Mouse (Mus musculus) kidney, adult 11 months (tissue): ENCODE results near the gene Aldh9a1.

Experiments used
- DNase-seq: peaks from one replicate; pipeline ENCODE4 v3.0.0; 2022

Aldh9a1 gene

DNA sequence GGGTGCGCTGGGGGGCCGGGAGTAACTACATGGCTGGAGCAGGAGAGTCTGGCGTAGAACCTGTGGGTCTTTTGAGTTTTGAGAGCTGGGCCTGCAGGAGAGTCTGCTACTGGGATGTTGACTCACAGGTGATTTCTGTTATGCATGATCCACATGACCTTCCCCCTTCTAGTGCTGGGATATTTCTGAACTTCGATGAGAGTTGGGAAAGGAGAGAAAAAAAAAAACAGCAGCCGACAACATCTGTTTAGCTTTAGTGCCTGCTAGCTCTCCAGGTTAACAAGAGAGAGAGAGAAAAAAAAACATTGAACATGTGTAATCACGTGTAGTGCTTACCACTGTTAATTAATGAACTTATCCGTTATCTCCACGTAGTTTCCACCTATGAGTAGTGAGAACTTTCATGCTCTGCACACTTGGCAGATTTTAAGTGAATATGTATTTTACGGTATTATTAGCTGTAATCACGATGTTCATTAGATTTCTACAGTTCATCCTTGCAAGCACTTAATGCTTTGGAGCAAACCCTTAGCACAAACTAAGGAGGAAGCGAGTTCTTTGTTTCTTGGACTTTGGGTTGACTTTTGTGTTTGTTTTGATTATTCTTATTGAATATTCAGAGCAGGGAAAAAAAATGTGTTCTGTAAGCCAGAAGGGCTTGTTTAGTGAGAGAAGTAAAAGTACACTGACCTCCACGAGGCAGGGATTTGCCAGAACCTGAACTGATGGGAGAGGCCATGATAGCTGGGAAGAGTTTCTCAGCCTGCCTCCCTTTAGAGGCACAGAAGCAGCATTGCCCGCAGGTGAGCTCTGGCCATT is 1.0 kb downstream of the Aldh9a1 start:
- DNase-seq = no peak

DNA sequence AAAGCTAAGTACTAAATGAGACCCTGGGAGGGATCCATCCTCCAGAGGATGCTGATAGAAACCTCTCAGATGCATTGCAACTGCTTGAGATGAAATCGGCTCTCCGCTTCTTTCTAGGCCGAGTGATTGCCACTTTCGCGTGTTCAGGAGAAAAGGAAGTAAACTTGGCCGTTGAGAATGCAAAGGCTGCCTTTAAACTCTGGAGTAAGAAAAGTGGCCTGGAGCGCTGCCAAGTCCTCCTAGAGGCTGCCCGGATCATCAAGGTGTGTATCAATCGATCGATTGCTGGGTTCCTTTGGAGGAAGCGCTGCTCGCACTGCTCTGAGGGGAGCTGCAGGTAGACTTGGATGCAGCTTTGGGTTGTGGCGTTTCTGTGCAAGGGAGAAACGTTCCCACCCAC is 2.6 kb downstream of the Aldh9a1 start:
- no peak for DNase-seq

DNA sequence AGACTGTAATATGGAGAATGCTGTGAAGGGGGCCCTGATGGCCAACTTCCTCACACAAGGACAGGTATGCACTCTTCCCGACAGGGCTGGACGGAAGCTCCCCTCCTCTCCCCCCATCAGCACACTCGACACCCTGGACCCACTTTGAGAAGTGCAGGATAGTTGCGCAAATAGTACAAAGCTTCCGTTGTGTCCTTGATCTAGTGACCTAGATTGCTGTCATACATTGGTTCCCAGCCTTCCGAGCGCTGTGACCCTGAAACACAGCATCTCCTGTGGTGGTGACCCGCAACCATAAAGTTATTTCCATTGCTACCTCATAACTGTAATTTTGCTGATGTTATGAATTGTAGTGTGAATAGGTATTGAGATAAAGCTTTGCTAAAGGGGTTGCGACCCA is 7.6 kb downstream of the Aldh9a1 start:
- no peak for DNase-seq

DNA sequence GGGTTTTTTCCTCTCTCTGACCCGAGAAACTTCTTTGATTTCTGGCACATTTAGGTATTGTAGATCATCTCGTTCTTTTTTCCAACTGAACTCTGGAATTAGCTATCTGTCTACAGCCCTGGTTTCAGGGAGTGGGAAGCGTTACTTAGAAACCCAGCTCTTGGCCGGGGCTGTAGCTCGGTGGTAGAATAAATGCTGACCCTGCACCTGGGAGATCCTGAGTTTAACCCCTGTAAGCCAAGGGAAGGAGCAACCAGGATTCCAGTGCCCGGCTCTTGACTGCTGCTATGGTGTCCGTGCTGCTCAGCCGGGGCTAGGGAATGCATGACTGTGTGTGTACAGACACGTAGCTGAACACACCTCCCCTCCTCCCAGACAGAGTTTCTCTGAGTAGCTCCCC is 8.9 kb downstream of the Aldh9a1 start:
- peak; percentile 80 for DNase-seq

DNA sequence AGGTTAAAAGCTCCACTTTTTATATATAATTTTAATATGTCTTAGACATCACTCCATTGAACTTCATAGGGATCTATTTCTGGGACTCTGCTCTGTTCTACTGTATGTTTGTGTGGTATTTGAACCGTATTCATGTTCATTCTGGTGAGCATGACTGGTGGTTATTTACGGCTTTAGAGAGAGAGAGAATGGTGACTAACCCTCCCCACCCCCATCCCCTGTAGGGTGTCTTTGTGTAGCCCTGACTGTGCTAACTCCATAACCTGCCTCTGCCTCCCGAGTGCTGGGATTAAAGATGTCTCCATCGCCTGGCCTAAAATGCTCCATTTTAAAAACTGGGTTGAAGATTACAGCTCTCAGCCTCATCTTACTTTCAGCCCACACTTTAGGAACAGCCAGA is 10.5 kb downstream of the Aldh9a1 start:
- DNase-seq = no peak

DNA sequence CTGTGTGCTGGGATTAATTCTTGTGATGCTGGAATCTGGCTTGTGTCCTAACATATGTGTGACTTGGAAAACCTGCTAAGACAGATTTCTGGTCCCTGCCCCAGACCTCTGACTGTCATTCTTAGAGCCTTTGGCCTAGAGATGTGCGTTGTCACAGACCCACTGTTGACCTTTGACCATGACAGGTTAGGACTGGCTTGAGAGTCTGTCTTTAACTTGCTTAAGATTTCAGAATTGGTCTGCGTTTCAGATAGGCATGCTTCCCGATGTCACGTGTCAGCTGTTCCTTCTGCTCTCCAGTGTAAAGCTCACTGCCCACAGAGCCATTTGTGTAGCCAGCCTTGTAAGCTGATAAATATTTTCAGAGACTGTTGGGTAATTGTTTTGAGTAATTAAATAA is 13.0 kb downstream of the Aldh9a1 start:
- DNase-seq = peak; percentile 69

DNA sequence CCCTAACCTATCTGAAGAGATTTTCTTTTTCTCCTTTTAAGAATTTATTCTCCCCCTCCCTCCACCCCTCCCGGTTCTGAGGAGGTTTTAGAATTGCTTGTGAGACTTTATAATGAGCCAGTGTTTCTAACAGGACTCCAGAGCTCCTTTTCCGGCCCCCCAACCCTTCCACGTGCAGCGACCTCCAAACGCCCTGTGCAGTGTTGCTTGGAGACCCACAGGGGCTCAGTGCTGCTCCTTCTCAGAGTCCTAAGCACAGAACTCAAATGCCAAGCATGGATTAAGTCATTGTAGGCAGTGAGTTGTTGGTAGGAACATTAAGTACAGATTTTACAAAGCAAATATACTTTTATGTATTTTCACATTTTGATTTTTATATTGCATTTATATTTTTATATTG is 13.5 kb downstream of the Aldh9a1 start:
- DNase-seq = no peak

DNA sequence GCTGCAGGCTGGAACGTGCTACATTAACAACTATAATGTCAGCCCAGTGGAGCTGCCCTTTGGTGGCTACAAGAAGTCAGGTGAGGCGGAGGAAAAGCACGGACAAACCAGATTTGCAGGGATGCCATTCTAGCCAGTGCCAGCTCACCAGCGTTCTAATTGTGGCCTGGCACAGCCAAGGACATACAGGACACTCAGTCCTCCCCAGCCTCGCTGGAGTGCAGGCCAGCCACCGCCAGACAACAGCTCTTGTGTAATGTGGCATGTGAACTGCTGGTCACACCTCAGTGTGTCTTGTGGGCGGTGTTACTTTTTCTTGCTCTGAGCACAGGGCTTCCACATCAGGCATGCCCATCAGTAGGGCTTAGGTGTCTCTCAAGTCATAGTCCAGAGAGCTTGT is 16.0 kb downstream of the Aldh9a1 start:
- peak; percentile 91 for DNase-seq

DNA sequence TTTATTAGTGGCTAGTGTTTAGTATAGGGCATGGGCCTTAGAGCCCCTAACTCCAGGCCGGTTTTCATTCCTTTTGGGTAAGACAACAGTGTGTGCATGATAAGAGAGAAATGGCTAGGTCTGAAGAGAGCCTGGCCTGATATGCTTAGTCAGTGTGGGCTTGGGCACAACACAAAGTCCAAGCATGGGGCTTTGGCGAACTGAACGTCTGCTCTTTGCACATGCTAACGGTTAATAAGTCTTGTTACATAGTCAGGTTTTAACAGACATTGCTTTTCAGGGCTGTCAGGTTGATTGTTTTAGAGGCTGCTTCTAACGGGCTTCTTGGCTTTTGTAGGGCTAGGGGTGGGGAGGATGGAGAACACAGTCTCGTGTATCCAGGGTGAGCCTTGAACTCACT is 16.8 kb downstream of the Aldh9a1 start:
- DNase-seq = peak; percentile 68

DNA sequence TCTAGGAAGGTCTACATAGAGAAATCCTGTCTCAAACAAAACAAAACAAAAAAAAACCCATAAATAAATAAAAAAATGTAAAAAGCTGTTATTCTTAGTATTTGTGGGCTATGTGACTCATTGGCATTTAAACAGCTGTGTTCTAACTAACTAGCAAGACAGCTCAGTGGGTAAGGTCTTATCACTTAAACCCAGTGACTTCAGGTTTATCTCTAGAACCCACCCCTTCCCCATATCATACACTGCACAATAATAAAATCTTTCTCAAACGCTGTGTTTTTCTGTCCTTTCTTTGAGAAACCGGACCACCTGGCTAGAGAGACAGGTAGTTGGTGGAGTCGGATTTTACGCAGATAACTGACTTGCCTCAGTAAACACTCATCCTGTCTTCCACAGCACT is 18.2 kb downstream of the Aldh9a1 start:
- no peak for DNase-seq

DNA sequence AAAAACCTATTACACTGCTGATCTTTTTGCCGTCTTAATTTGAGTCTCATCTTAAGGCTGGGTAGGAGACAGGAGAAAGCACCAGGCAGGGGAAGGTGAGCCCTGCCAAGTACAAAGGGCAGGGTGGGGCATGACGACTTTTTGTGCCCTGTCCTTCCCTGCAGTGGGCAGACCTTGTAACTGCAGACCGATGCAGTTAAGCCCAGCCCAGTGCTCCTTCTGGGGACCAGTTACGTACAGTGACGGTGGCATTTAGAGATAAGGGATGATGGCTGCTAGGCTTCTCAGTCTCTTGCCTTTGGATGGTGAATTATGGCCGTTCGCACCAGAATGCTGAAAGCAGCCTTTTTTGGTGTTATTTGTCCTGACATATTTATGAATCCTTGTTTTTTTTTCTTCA is 18.7 kb downstream of the Aldh9a1 start:
- no peak for DNase-seq

DNA sequence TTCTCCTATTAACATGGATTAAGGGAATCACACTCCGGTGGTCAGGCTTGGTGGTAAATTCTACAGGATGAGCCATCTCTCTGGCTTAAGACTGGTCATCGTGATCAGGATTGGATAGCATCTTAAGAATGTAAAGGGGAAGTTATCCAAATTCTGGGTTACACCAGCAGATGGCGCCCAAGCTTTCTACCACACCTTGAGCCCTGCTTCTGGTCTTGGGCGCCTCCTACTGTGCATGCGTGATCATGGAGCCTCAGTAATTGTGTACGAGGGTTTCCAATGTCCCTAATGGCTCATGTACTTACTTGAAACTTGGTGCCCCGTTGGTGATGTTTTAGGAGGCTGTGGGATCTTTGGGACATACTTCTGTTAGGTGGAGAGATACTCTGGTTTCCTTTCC is 20.1 kb downstream of the Aldh9a1 start:
- peak; percentile 86 for DNase-seq

DNA sequence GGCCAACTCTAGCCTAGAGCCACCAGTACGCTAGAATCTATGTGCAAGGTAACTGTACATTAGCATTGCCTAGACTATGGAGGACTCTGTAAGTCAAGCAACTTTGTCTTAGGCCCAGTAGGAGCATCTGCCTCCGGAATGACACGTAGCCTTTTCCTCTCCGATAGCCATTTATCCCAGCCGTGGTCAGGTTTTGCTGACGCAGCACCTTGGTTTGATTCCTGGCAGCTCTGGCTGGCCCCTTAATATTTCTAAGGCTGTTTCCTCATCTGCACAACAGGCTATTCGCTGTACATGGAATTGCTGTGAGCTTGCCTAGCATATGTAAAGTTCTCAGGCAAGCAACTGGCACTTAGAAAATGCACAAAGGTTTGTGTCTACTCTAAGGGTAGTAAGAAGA is 22.9 kb downstream of the Aldh9a1 start:
- DNase-seq = no peak

DNA sequence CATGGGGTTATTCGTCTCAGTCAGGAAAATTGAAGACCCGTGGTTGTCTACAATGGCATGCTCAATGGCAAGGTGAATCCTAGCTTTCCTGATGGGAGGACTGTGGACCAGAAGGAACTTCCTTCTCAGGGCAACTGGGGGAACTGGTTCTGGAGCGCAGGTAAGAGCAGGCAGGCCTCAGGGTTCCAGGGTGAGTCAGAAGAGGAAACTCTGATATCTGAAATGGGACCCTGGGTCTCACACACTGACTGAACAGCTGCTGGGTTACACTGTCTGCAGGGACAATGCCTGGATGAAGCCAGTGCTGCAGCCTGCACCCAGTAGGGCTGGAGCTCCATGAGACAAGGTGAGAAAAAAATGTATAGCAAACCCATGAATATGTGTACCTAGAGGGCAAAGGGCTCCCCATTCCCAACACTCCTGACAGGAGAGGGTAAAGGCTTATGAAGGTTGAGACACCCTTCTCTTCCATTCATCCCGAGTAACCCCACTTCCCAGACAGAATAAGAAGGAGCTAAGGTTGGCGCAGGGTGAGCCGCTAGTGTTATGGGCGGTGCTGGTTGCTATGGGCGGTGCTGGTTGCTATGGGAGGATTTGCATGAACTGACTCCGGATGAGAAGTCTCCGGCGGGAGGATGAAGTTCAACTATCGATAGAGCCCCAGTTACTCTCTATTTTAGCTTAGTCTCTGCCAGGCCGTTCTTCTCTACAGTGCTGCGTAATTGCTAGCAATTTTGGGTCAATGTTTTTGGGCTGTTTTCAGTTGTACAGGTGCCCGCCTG is 24.4 kb downstream of the Aldh9a1 start:
- DNase-seq = peak; percentile 91

DNA sequence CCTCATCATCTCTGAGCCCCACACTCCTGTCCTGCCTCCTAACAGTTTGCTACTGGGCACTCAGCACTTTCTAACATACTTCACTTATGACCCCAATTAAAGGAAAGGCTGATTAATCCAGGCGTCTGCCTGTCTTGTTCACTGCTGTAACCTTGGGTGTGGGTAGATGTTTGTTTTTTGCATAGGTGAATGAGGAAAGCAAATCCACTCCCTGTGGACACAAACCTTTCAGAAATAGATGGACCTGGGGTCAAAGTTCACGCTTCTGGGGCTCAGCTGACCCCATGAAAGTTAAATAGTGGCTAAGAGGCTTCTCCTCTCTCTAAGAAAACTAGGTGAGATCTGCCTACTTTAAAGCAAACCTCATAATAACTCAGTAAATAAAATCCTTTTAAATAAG is 25.2 kb downstream of the Aldh9a1 start:
- DNase-seq = peak; percentile 82

DNA sequence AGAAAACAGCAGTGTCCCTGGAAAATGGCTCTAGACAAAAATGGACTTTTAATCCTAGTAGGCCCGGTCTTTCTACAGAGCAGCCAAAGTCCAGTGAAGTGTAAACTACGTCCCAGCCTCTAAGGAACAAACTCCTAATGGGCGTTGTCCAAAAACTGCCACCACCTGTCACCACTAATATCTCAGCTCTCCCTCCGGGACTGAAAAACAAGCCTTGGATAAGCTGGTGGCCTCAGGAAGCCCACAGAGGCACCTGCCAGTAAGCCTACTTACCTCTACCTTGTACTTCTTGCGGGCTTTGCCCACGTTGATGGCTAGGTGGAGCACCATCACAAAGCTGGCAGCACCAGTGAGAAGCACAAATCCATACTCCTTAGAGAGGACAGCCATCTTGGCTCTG is 28.2 kb downstream of the Aldh9a1 start:
- no peak for DNase-seq

DNA sequence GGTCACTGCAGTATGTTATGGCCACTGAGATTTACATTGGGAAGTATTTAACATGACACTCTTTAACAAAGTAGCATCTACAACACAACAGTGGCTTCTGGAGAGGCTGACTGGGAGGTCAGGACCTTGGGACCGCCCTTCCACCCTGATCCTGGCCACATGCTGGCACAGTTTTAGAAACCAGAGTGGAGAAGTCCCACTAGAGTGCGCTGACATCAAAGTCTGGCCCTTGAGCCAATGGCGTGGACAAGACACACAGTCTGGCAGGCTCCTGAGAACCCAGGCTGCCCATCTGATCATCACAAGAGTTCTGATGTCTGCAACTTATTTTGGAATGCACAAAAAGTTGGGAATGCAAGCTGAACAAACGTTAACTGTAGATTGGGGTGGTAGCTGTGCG is 30.0 kb downstream of the Aldh9a1 start:
- DNase-seq = no peak

DNA sequence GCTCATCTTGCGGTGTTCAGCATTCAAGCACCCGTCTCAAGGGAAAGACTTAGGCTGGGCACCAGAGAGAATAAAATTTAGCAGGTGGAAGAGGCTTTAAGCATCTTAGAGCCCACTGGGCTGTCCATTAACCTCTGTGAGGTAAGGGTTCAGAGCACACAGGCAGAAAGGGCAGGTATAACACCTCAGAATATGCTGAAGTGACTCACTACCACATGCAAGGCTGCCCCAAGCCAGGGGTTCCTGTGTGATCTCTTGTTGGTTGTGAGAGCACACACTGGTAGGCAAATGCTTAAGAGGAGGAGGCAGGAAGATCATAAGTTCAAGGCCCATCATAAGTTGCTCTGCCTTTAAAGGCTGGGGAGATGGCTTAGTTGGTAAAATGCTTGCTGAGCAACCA is 30.4 kb downstream of the Aldh9a1 start:
- DNase-seq = no peak

DNA sequence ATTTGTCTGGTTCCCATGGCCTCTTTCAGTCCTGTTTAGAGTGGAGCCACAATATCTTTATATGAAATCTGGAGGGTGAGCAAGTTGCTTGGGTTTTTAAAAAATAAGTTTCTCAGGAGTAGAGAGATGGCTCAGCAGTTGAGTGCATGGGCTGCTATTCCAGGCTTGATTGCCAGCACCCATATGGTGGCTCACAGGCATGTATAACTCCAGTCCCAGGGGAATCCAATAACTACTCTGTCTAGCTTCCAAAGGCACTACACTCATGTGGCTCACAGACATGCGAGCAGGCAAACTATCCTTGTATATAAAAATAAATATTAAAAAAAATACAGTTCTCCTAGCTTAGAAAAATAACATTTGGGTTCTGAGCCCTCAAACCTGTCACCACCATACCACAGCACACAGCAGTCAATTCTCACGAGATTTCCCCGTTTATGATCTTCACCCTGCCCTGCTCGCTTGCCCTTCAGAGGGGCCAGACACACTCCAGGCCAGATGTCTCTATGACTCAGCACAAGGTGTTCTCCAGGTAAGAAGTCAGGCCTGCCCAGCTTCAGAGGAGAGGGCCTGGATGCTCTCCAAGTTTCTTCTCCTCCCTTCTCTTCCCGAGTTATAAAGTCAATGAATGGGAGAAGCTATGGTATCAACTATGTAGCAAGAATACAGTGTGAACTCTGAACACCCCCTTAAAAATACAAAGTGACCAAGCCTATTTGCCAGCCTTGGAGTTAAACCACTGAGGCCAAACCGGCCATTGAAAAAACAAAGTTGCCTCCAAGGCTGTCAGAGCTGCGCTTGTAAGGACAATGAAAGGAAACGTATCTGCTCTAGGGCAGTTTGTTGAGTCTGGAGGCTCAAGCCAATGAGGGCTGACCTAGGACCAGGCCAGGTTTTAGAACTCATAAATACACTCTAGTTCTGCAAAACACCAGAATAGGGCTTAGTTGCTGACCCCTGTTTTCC is 31.5 kb downstream of the Aldh9a1 start:
- DNase-seq = no peak

DNA sequence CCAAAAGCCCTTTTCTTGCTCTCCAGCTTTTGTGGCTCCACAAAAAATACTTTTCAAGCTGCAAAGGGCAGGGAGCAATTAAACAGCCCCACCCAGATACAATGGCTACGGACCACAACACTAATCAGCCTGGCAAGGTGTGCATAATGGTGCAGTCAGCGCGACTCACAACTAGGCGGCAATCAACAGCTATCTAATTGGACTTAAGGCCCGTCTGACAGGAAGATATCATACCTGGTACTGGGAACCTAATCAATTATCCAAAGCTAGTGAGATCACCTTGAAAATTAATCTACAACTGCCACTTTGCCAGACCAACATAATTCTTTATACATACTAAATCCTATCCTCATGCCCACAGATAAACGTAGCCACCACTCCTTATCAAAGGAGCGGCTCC is 32.5 kb downstream of the Aldh9a1 start:
- no peak for DNase-seq

DNA sequence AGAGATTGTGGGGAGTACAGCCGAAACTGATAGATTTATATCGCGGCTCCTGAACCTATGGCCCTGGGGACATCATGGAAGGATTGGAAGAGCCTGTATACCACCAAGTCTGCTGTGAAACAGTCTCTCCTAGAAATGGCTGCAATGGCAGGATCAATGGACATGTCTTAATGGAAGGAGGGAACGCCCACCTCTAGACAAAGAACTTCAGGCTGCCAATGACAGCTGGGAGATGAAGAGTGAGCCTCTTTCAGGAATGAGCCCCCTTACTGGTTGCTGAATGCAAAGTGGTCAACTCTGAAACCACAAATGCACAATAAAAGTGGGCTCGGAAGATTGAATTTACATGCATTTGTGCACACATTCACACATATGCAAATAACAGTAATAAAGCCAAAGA is 33.0 kb downstream of the Aldh9a1 start:
- no peak for DNase-seq

DNA sequence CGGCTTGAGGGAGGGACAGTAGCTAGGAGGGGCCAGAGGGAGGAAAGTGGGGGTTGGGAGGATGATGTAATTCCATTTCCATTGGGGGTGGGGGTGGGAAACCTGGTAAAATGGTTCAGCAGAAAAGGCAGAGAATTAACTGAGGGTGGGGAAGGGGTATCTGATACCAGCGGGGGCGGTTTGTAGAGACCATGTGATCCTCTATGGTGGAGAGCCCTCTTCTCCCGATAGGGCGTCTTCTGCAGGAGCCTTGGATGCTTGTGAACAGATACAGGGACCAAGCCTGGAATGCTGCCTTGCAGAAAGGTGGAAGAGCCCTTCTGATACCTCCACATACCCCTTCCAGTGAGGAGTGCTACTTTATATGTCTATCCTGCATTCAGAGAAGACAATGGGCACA is 33.4 kb downstream of the Aldh9a1 start:
- DNase-seq = no peak

DNA sequence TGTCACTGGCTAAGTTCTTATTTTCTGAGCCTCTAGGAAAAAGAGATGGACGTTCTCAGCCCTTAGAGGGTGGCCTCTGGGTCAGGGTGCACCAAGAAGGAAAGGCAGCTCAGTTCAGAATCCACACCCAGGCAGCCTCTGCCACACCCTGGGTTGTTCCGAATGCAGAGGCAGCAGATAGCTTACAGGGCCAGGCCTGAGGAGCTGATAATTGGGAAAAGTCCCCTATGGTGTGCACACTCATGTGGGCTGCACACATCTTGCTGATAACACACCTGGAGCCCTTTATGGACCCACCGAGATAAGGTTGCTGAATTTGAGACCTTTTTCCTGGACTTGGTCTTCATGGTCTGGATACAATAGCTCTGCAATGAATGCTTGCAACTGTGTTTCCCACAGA is 34.4 kb downstream of the Aldh9a1 start:
- DNase-seq = no peak
